Mouse (Mus musculus): ENCODE measurements around the gene Olfr982. TPM values are rescaled to one million over a fixed set of nuclear protein-coding genes. Genes with fewer than 3 reads are reported as not detected.

Gene Olfr982
- total RNA-seq (2021): not detected
- long read RNA-seq, experiment 1: 0 reads
- long read RNA-seq, experiment 2: 0 reads

DNA sequence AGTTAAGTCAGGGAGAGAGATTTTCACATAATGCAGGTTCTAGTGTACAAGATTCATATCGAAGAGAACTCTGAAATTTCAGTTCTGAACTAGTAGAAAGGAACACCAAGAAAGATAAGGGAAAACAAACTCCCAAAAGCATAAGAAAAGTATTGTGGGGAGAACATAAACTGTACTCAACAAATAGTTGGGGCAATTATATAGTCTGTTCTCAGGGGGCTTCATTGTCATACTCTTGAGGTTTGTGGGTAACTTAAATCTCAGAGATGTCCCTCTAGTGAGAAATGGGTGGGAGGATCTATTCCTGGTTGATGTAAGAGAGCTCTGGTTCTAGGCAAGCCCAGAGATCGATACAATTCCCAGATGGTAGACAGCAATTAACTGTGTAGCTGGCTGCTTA is at the start of gene Olfr982:
TSS of gene Olfr982 (plus strand) at position 301 of the 400 bp plus-strand sequence.
- DNase-seq (ENCODE audit: low spot score): no peak

DNA sequence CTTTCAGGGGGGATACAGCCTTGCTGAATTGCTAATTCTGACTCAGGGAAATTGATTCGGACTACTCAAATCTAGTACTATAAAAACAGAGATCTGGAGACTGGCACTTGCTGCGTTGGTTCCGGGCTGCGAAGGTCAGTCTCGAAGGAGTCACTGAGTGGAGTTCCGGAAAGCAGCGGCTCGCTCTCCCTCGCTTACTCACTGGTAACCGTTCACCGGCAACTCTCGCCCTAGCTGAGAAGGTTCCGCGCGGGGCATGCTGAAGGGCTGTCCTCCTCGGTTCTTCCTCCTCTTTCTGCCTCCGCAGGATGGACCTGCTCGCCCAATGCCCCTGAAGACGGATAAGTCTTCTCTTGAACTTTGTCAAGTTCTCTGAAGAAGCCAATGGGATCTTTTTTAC is 23.5 kb upstream of the Olfr982 start:
- DNase-seq (ENCODE audit: low spot score): no peak

DNA sequence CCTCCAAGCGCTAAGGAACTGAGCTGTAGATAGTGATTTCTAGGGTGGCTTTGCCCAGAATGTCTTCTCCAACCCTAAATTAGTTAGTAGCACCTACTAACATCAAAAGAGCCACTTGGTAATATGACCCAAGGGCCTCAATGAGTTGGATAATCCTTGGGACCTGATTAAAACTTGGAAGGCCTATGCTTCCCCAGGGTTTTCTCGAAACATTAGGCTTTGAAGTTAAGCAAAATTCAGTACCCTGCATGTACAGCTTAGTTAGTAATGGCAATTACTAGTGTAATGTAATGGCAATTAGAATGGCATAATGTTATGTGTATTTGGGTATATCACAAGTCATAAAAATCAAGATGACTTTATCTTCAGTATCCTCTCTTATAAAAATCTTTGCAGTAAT is 19.9 kb downstream of the Olfr982 start, which contains the start of gene Olfr983:
TSS of gene Olfr983 (minus strand) at position 101 of the 400 bp plus-strand sequence.
- DNase-seq (ENCODE audit: low spot score): no peak

GRCm38 (mm10) chr9:40094769-40095168 is 21.1 kb downstream of the Olfr982 start:
- DNase-seq (ENCODE audit: low spot score): no peak

GRCm38 (mm10) chr9:40114106-40114505 is 40.5 kb downstream of the Olfr982 start, which contains the start of gene Olfr984:
Gene Olfr984 (minus strand): TSS chr9:40114206.
- no peak for DNase-seq (ENCODE audit: low spot score)

GRCm38 (mm10) chr9:40116645-40117286 is 43.1 kb downstream of the Olfr982 start:
- DNase-seq (ENCODE audit: low spot score): peak; percentile 55

DNA sequence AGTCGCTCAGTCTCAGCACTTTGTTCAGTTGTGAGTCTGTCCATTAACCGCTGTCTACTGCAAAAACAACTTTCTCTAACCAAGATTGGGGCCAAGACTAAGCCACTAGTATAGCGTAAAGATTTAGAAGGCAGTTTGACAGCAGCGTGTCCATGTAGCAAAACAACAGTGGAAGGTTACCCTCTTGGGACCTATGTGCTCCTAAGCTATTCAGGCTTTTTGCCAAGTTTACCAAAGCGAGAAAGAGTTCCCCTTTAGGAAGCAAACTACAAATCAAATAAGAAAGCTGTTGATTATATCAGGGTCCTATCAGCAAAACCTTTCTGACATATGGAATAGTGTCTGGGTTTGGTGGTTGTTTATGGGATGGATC is 43.6 kb downstream of the Olfr982 start:
- DNase-seq (ENCODE audit: low spot score): no peak

Other genes with a start within 250 kb of the Olfr982 start
- not detected for gene Olfr971, start 237.0 kb upstream of the Olfr982 start, total RNA-seq (2021)
- not detected for gene Olfr972, start 207.4 kb upstream of the Olfr982 start, total RNA-seq (2021)
- gene Olfr229, start 166.5 kb upstream of the Olfr982 start, total RNA-seq (2021): not detected
- not detected for gene Olfr974, start 136.3 kb upstream of the Olfr982 start, total RNA-seq (2021)
- gene Olfr975, start 121.8 kb upstream of the Olfr982 start, total RNA-seq (2021): not detected
- not detected for gene Olfr976, start 112.7 kb upstream of the Olfr982 start, total RNA-seq (2021)
- gene Olfr978, start 81.7 kb upstream of the Olfr982 start, total RNA-seq (2021): not detected
- gene Olfr979, start 70.4 kb upstream of the Olfr982 start, total RNA-seq (2021): not detected
- gene Olfr980, start 64.2 kb upstream of the Olfr982 start, total RNA-seq (2021): not detected
- gene Olfr981, start 52.4 kb upstream of the Olfr982 start, total RNA-seq (2021): not detected
- not detected for gene Olfr983, start 19.8 kb downstream of the Olfr982 start, total RNA-seq (2021)
- gene Olfr984, start 40.4 kb downstream of the Olfr982 start, total RNA-seq (2021): not detected
- not detected for gene Olfr985, start 56.4 kb downstream of the Olfr982 start, total RNA-seq (2021)
- gene Tmem225, start 74.3 kb downstream of the Olfr982 start, total RNA-seq (2021): not detected
- not detected for gene Olfr986, start 107.1 kb downstream of the Olfr982 start, total RNA-seq (2021)
- 1 to 10 TPM; 1.3 to 1.6 TPM for gene Zfp202, start 118.5 kb downstream of the Olfr982 start, total RNA-seq (2021)
- 1 to 10 TPM; 1.1 to 2.3 TPM for gene Scn3b, start 195.4 kb downstream of the Olfr982 start, total RNA-seq (2021)

Measured in gastrocnemius, adult 18-20 months (tissue).